Mouse (Mus musculus): ENCODE results near the gene Nemp1.

GRCm38 (mm10) chr10:127747254-127747653, 80.6 kb downstream of the Nemp1 start:
- TF ChIP-seq CTCF (IDR thresholded peaks at IDR 0.05; ENCODE audit: borderline replicate concordance, insufficient read depth, low read depth, low read length) (no peak), POLR2A (IDR thresholded peaks at IDR 0.05; ENCODE audit: borderline replicate concordance, insufficient read depth, low read length) (no peak)
